Mouse (Mus musculus) testis, adult 2 months (tissue): ENCODE results near the gene Adm.

Experiments used
- CTCF ChIP-seq: fragments of 200-500 bp; IDR thresholded peaks from 2 replicates; pipeline ENCODE4 v1.5.1; 2012; ENCODE audit warnings: low read depth, mild to moderate bottlenecking, inconsistent platforms, low read length, moderate library complexity; ENCODE audit not compliant: control insufficient read depth, insufficient read depth, insufficient replicate concordance
- POLR2A ChIP-seq: fragments of 200-500 bp; IDR thresholded peaks from 2 replicates; pipeline ENCODE4 v1.6.1; 2012; ENCODE audit warnings: low read depth, mild to moderate bottlenecking, inconsistent platforms, low read length, moderate library complexity; ENCODE audit not compliant: control insufficient read depth

- TF ChIP-seq CTCF (no peak), POLR2A (no peak)
Measured at GRCm38 (mm10) chr7:110625489-110625888, 2.0 kb upstream of the Adm start.
